Mouse (Mus musculus) CH12.LX (cell line): Measurements from ENCODE around the gene Nepro. TPM values are rescaled to one million over a fixed set of nuclear protein-coding genes. Genes with fewer than 3 reads are reported as not detected.
A peak's percentile ranks its signal among the peaks of the same experiment; 100 is the strongest.

Experiments
- DNase-seq: peaks from one replicate; pipeline ENCODE4 v3.0.0-alpha.2; 2013; ENCODE audit errors: extremely low read depth
- H3K27ac ChIP-seq: 2 replicates; pipeline ENCODE4 v1.5.1; 2012; ENCODE audit warnings: low read depth, mild to moderate bottlenecking, control low read depth, moderate library complexity; ENCODE audit not compliant: insufficient read depth
- H3K27me3 ChIP-seq: replicated peaks from 2 replicates; pipeline ENCODE3; 2012; ENCODE audit warnings: inconsistent platforms
- H3K36me3 ChIP-seq, 2 experiments: replicated peaks in 1 of 2; 2 replicates each; pipeline versions ENCODE3 to v1.6.1; 2012; ENCODE audit warnings: inconsistent platforms in 1 of 2, low read length in 1 of 2, mild to moderate bottlenecking in 1 of 2, mixed read lengths in 1 of 2, moderate library complexity in 1 of 2; ENCODE audit not compliant: control insufficient read depth in 1 of 2, insufficient read depth in 1 of 2
- H3K4me1 ChIP-seq, 2 experiments: 2 replicates each; pipeline ENCODE4 v1.6.1; 2012; ENCODE audit warnings: inconsistent platforms in 1 of 2, moderate library complexity in 1 of 2; ENCODE audit not compliant: insufficient read depth in 2 of 2, control insufficient read depth in 1 of 2
- H3K4me2 ChIP-seq: 2 replicates; pipeline ENCODE4 v1.6.1; 2012; ENCODE audit warnings: low read depth, mild to moderate bottlenecking, control low read depth; ENCODE audit not compliant: poor library complexity, insufficient read depth, severe bottlenecking
- H3K4me3 ChIP-seq, 3 experiments: fragments of 150-350 bp in 1 of 3; sonication (generic) in 1 of 3; replicated peaks in 1 of 3; 2 replicates each; pipeline versions ENCODE3 to v1.5.1; 2011 to 2012; ENCODE audit warnings: low read depth in 2 of 3, low read length in 2 of 3, mild to moderate bottlenecking in 2 of 3, moderate library complexity in 2 of 3, control low read depth in 1 of 3, improper control_type of control experiment in 1 of 3, inconsistent platforms in 1 of 3, mixed read lengths in 1 of 3; ENCODE audit not compliant: poor library complexity in 1 of 3
- H3K79me2 ChIP-seq: replicated peaks from 2 replicates; pipeline ENCODE4 v1.6.1; 2012; ENCODE audit warnings: mild to moderate bottlenecking, moderate library complexity; ENCODE audit not compliant: control insufficient read depth, poor library complexity, insufficient read depth, severe bottlenecking; ENCODE audit errors: extremely low read depth
- H3K9ac ChIP-seq: 2 replicates; pipeline ENCODE4 v1.6.1; 2012; ENCODE audit warnings: low read depth, mild to moderate bottlenecking, control low read depth, moderate library complexity; ENCODE audit not compliant: insufficient read depth
- H3K9me3 ChIP-seq: replicated peaks from 2 replicates; pipeline ENCODE3; 2012; ENCODE audit warnings: low read length, inconsistent platforms, mixed read lengths
- BHLHE40 ChIP-seq: IDR thresholded peaks from 2 replicates; pipeline ENCODE4 v1.6.1; 2011; ENCODE audit warnings: mild to moderate bottlenecking, low read depth, low read length, improper control_type of control experiment
- CTCF ChIP-seq, 2 experiments: IDR thresholded peaks in 1 of 2; conservative IDR thresholded peaks in 1 of 2; 2 replicates each; pipeline ENCODE4 v1.5.1; 2011 to 2012; ENCODE audit warnings: low read depth in 2 of 2, low read length in 2 of 2, improper control_type of control experiment in 1 of 2, inconsistent platforms in 1 of 2, mild to moderate bottlenecking in 1 of 2, moderate library complexity in 1 of 2
- GABPA ChIP-seq: IDR thresholded peaks from 2 replicates; pipeline ENCODE4 v1.6.1; 2012; ENCODE audit warnings: low read depth, low read length, improper control_type of control experiment, inconsistent platforms; ENCODE audit not compliant: insufficient replicate concordance
- IRF4 ChIP-seq: IDR thresholded peaks from 2 replicates; pipeline ENCODE4 v1.6.1; 2014; ENCODE audit warnings: low read depth, mild to moderate bottlenecking, inconsistent platforms, low read length, improper control_type of control experiment
- JUN ChIP-seq: IDR thresholded peaks from 2 replicates; pipeline ENCODE4 v1.6.1; 2011; ENCODE audit warnings: low read depth, mild to moderate bottlenecking, low read length, improper control_type of control experiment, moderate library complexity; ENCODE audit not compliant: insufficient read depth
- JUND ChIP-seq: conservative IDR thresholded peaks from 2 replicates; pipeline ENCODE4 v1.6.1; 2011; ENCODE audit warnings: low read depth, low read length, improper control_type of control experiment
- KAT2A ChIP-seq: IDR thresholded peaks from 2 replicates; pipeline ENCODE4 v1.6.1; 2012; ENCODE audit warnings: low read length, improper control_type of control experiment, inconsistent platforms; ENCODE audit not compliant: insufficient replicate concordance
- MAX ChIP-seq: IDR thresholded peaks from 2 replicates; pipeline ENCODE4 v1.6.1; 2011; ENCODE audit warnings: low read length, improper control_type of control experiment
- MAZ ChIP-seq: IDR thresholded peaks from 2 replicates; pipeline ENCODE4 v1.6.1; 2012; ENCODE audit warnings: low read depth, mild to moderate bottlenecking, inconsistent platforms, low read length, improper control_type of control experiment, moderate library complexity
- MEF2A ChIP-seq: IDR thresholded peaks from 2 replicates; pipeline ENCODE4 v1.6.1; 2014; ENCODE audit warnings: low read depth, mild to moderate bottlenecking, inconsistent platforms, low read length, improper control_type of control experiment, borderline replicate concordance
- NRF1 ChIP-seq: IDR thresholded peaks from 2 replicates; pipeline ENCODE4 v1.6.1; 2014; ENCODE audit warnings: low read depth, mild to moderate bottlenecking, inconsistent platforms, low read length, improper control_type of control experiment, moderate library complexity
- RAD21 ChIP-seq: IDR thresholded peaks from 2 replicates; pipeline ENCODE4 v1.6.1; 2011; ENCODE audit warnings: low read depth, mild to moderate bottlenecking, low read length, improper control_type of control experiment, moderate library complexity
- SMC3 ChIP-seq: IDR thresholded peaks from 2 replicates; pipeline ENCODE4 v1.6.1; 2011; ENCODE audit warnings: low read depth, low read length, improper control_type of control experiment
- UBTF ChIP-seq: IDR thresholded peaks from 2 replicates; pipeline ENCODE4 v1.6.1; 2012; ENCODE audit warnings: low read depth, mild to moderate bottlenecking, inconsistent platforms, low read length, improper control_type of control experiment, moderate library complexity
- ZC3H11A ChIP-seq: IDR thresholded peaks from 2 replicates; pipeline ENCODE4 v1.6.1; 2012; ENCODE audit warnings: low read depth, mild to moderate bottlenecking, inconsistent platforms, low read length, improper control_type of control experiment
- ZMIZ1 ChIP-seq: IDR thresholded peaks from 2 replicates; pipeline ENCODE4 v1.6.1; 2012; ENCODE audit warnings: low read depth, mild to moderate bottlenecking, inconsistent platforms, low read length, improper control_type of control experiment
- ZNF384 ChIP-seq: IDR thresholded peaks from 2 replicates; pipeline ENCODE4 v1.6.1; 2012; ENCODE audit warnings: low read depth, low read length, improper control_type of control experiment, inconsistent platforms
- dilution Hi-C: fragments of 300-500 bp; cut with MboI; formaldehyde crosslinking; loops from 2 replicates; pipeline ENCODE4 v1.14.3; 2020; ENCODE audit warnings: low sequenced_read_pairs; ENCODE audit not compliant: extremely low pct_unique_long_range_greater_than_20kb, extremely low pct_ligation_motif_present
- in situ Hi-C: fragments of 300-500 bp; cut with MboI; formaldehyde crosslinking; loops from 3 replicates; pipeline ENCODE4 v1.14.3; 2019; ENCODE audit warnings: low sequenced_read_pairs, low pct_ligation_motif_present, low pct_unique_long_range_greater_than_20kb, mixed read lengths
- polyA plus RNA-seq: library from polyadenylated mRNA; unstranded; fragments of >175 nt; gene quantifications from 2 replicates; pipeline ENCODE4 v1.2.1, GENCODE M21; 2012; ENCODE audit warnings: low read depth; ENCODE audit not compliant: insufficient read length
- total RNA-seq, 2 experiments: library from RNA; depleted of rRNA; stranded (reverse); fragments of 300-350 nt in 1 of 2; fragments of >200 nt in 1 of 2; gene quantifications; 2 replicates each; pipeline ENCODE4 v1.2.3; 2012 to 2014

Nepro gene
- total and polyA plus RNA-seq, 3 experiments, result 14.0 to 35.4 (median 34.5) TPM

DNA sequence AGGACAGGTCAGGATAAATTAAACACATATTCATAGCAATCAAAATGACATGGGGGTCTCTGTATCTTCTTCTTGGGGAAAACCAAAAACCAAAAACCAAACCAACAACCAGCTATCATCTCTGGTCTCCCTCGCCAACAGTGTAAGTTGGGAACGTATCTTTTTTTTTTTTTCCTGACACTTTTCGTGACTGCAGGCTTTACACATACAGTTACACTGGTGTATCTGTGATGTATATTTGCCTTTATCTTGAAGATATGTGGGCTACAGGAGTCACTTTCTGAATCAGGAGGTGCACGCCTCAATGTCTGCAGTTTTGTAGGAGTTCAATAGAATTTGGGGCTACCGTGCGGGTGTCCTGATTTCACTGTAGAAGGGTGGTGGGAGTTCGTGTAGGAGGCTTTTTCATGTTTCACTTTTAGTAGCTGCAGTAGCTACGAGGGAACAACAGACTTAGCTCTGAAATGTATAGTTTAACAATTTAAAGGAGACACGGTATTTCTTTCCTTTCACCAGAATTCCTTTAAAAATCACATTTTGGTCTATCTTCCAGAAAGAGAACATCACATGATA is 42.3 kb downstream of the Nepro start:
- Histone ChIP-seq H3K4me3 (peak overlapping the region in 2 of 3 experiments; percentile 44 to 45), H3K9ac (no peak overlapping the region), H3K27me3 (no peaks in the 10 kb centered on the region), H3K9me3 (no peaks in the 10 kb centered on the region), H3K4me2 (no peak overlapping the region), H3K36me3 (no peaks in the 10 kb centered on the region), H3K27ac (no peak overlapping the region), H3K79me2 (no peaks in the 10 kb centered on the region; the same call in 1 of the 2 replicates)
- in situ Hi-C loops (loop anchor here (5.0 kb wide), 3 partner anchors 201 to 321 kb away; no protein-coding TSS in a partner anchor), dilution Hi-C loops (no loop called here)
- DNase-seq, result no peak
- TF ChIP-seq KAT2A (no peak), ZNF384 (0 out of 2 replicates have a peak, but pooled peaks have one; percentile 14)
- TF ChIP-seq, all 38 proteins: peak for 1
- peaks cover 0 to 10% of the 10 kb centered on the region in 2 experiments; a peak in 2 of 4 replicates for H3K4me1 ChIP-seq

DNA sequence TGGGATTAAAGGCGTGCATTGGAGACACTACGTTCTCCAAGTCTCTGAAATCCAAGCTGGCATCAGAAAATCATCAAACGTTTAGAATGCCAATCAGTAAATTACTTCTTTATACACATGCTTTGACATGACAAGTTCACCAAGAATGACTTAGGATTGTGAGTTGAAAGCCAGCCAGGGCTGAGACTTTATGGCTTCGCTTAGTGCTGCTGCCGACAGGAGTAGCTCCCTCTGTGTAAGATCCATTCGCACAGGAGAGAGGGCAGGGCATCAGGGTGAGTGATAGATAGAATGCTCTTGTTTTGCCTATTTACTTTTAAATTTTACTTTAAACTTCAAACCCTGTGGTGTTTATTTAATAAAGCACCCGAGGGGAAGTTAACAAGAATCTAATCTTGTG is 43.4 kb downstream of the Nepro start:
- TF ChIP-seq ZMIZ1 (no peak), JUN (no peak), MEF2A (no peak), GABPA (no peak), NRF1 (no peak)
- no peak overlapping the region for H3K27ac ChIP-seq
- H3K36me3 ChIP-seq, result no peaks in the 10 kb centered on the region
- H3K9me3 ChIP-seq, result no peaks in the 10 kb centered on the region
- no peak for DNase-seq
- H3K9ac ChIP-seq, result no peak overlapping the region
- H3K4me3 ChIP-seq, result peak overlapping the region in 1 of 3 experiments; percentile 2
- H3K4me1 ChIP-seq, result peaks cover 0 to 13% of the 10 kb centered on the region in 2 experiments; a peak in 2 of 4 replicates
- H3K4me2 ChIP-seq, result no peak overlapping the region
- in situ Hi-C loops (loop anchor here (5.0 kb wide), 3 partner anchors 200 to 320 kb away; no protein-coding TSS in a partner anchor), dilution Hi-C loops (no loop called here)
- no peaks in the 10 kb centered on the region for H3K27me3 ChIP-seq
- no peaks in the 10 kb centered on the region; the same call in 1 of the 2 replicates for H3K79me2 ChIP-seq

DNA sequence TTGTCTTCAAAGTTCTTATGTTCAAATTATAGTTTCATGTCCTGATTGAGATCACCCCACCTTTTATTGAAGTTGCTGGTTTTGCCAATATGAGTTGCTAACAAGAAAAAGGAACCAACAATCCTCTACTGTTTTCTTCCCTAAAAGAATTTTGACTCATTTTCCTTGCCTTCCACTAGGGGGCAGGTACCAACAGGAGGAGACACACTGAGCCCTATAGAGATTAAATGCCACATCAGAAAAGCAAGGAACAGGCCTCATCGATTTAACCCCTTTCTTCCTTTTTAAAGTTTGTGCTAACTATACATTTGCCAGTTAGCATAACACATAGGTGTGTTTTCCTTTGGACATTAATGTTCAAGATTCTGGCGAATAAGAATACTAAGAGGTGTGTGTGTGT is 43.9 kb downstream of the Nepro start:
- in situ Hi-C loops, result loop anchor here (5.0 kb wide), 3 partner anchors 199 to 319 kb away; no protein-coding TSS in a partner anchor
- Histone ChIP-seq H3K4me3 (peak overlapping the region in 1 of 3 experiments; percentile 2), H3K79me2 (no peaks in the 10 kb centered on the region; the same call in 1 of the 2 replicates), H3K36me3 (no peaks in the 10 kb centered on the region), H3K27ac (no peak overlapping the region), H3K4me1 (peaks cover 0 to 18% of the 10 kb centered on the region in 2 experiments; a peak in 2 of 4 replicates), H3K9ac (no peak overlapping the region), H3K27me3 (no peaks in the 10 kb centered on the region), H3K9me3 (no peaks in the 10 kb centered on the region), H3K4me2 (no peak overlapping the region)
- 0 out of 2 replicates have a peak, but pooled peaks have one; percentile 25 for TF ChIP-seq JUND
- TF ChIP-seq ZC3H11A, result peak; percentile 70; the same call in 1 of the 2 replicates
- no peak for TF ChIP-seq IRF4
- TF ChIP-seq UBTF, result no peak
- TF ChIP-seq BHLHE40, result 0 out of 2 replicates have a peak, but pooled peaks have one; percentile 37
- TF ChIP-seq SMC3, result peak; percentile 97
- TF ChIP-seq MAZ, result no peak
- TF ChIP-seq CTCF (conservative IDR thresholded peaks at IDR 0.05 in 1 of 2, IDR thresholded peaks at IDR 0.05 in 1 of 2; ENCODE audit: low read depth in 2 of 2, low read length in 2 of 2), result peak; percentile 70 to 96; a peak in 3 of 4 replicates
- peak; percentile 96 for TF ChIP-seq RAD21
- TF ChIP-seq MAX, result no peak
- dilution Hi-C loops, result no loop called here
- peak; percentile 73 for DNase-seq
